Mouse (Mus musculus) hindbrain, postnatal 0 days (tissue): Measurements from ENCODE around the gene Adra2b. TPM values are rescaled to one million over a fixed set of nuclear protein-coding genes. Genes with fewer than 3 reads are reported as not detected.

ENCODE experiments used
- ATAC-seq: fragments of 200-750 bp; cut with Nextera tagmentation; 2 replicates; pipeline ENCODE4 v1.8.0; 2017; ENCODE audit warnings: mild to moderate bottlenecking, moderate TSS enrichment, moderate library complexity
- DNase-seq: peaks from one replicate; pipeline ENCODE4 v3.0.0-alpha.2; 2015; ENCODE audit warnings: low spot score
- H3K27ac ChIP-seq: fragments of 300-500 bp; sonication (generic); 2 replicates; pipeline ENCODE4 v1.5.1; 2014; ENCODE audit warnings: mild to moderate bottlenecking
- H3K27me3 ChIP-seq: fragments of 300-500 bp; sonication (generic); 2 replicates; pipeline ENCODE4 v1.6.1; 2014; ENCODE audit warnings: low read length, mixed read lengths; ENCODE audit not compliant: insufficient read depth
- H3K36me3 ChIP-seq: fragments of 300-500 bp; sonication (generic); 2 replicates; pipeline ENCODE4 v1.6.1; 2014; ENCODE audit warnings: low read length, mixed read lengths; ENCODE audit not compliant: insufficient read depth
- H3K4me1 ChIP-seq: fragments of 300-500 bp; sonication (generic); 2 replicates; pipeline ENCODE4 v1.6.1; 2014; ENCODE audit warnings: antibody characterized with exemption, low read length, mixed read lengths; ENCODE audit not compliant: insufficient read depth
- H3K4me2 ChIP-seq: fragments of 300-500 bp; sonication (generic); 2 replicates; pipeline ENCODE4 v1.6.1; 2014; ENCODE audit warnings: low read depth, mild to moderate bottlenecking, low read length, moderate library complexity, mixed read lengths
- H3K4me3 ChIP-seq: fragments of 300-500 bp; sonication (generic); 2 replicates; pipeline ENCODE4 v1.5.1; 2014; ENCODE audit warnings: low read length
- H3K9ac ChIP-seq: fragments of 300-500 bp; sonication (generic); replicated peaks from 2 replicates; pipeline ENCODE4 v1.6.1; 2014; ENCODE audit warnings: mild to moderate bottlenecking, low read length, moderate library complexity, mixed read lengths
- H3K9me3 ChIP-seq: fragments of 300-500 bp; sonication (generic); 2 replicates; pipeline ENCODE4 v1.6.1; 2016; ENCODE audit warnings: low read length, mixed read lengths
- CTCF ChIP-seq: IDR thresholded peaks from 2 replicates; pipeline ENCODE4 v1.5.1; 2016; ENCODE audit warnings: antibody characterized with exemption, control low read depth, low read depth
- WGBS: fragments of 180-500 bp; shearing (Covaris S2); extraction: QIAGEN DNeasy Blood & Tissue Kit; methylation state at CpG from one replicate; pipeline ENCODE4 v1.1.7; 2014; 5-methylcytosine and 5-hydroxymethylcytosine counted together
- polyA plus RNA-seq: library from polyadenylated mRNA; unstranded; fragments of >200 nt; fragmentation: Nextera tagmentation; extraction: Ambion mirVana; gene quantifications from 2 replicates; pipeline ENCODE4 v1.2.1, GENCODE M21; 2015
- total RNA-seq: library from RNA; depleted of rRNA; stranded (reverse); fragments of >200 nt; gene quantifications from 2 replicates; pipeline ENCODE4 v1.2.3, GENCODE M21; 2014

Adra2b gene
- total and polyA plus RNA-seq, 2 experiments from 2014 or later: 0.89 to 0.99 TPM

GRCm38 (mm10) chr2:127363696-127364095 is 688 bp downstream of the Adra2b start:
- Histone ChIP-seq H3K9ac (0 out of 2 replicates have a peak overlapping the region, but pooled peaks have one; percentile 4), H3K4me1 (0 out of 2 replicates have a peak, but pooled peaks cover 7% of the 10 kb centered on the region), H3K36me3 (no peaks in the 10 kb centered on the region), H3K27me3 (peaks cover 54% of the 10 kb centered on the region), H3K27ac (no peak overlapping the region), H3K4me3 (peak overlapping the region; percentile 39), H3K9me3 (no peaks in the 10 kb centered on the region), H3K4me2 (peak overlapping the region; percentile 67)
- TF ChIP-seq CTCF: no peak
- ATAC-seq: 0 out of 2 replicates have a peak, but pooled peaks have one; percentile 11
- no peak for DNase-seq
- 5% methylated on average over 20 of the region's 20 CpGs for WGBS

- no peak overlapping the region for H3K9ac ChIP-seq
- no peak overlapping the region for H3K27ac ChIP-seq
- no peak for TF ChIP-seq CTCF
- no peaks in the 10 kb centered on the region for H3K9me3 ChIP-seq
- no peak for ATAC-seq
- H3K4me3 ChIP-seq: no peak overlapping the region
- 0 out of 2 replicates have a peak, but pooled peaks cover 7% of the 10 kb centered on the region for H3K4me1 ChIP-seq
- 26% methylated on average over 8 of the region's 8 CpGs for WGBS
- H3K4me2 ChIP-seq: peak overlapping the region; percentile 67; the same call in 1 of the 2 replicates
- DNase-seq: no peak
- H3K36me3 ChIP-seq: no peaks in the 10 kb centered on the region
- H3K27me3 ChIP-seq: peaks cover 54% of the 10 kb centered on the region
Observed at GRCm38 (mm10) chr2:127364452-127364851, 1.4 kb downstream of the Adra2b start.

- DNase-seq (no peak), ATAC-seq (no peak)
- no peaks in the 10 kb centered on the region for H3K36me3 ChIP-seq
- no peaks in the 10 kb centered on the region for H3K9me3 ChIP-seq
- H3K9ac ChIP-seq: no peak overlapping the region
- no peak for TF ChIP-seq CTCF
- 0 out of 2 replicates have a peak, but pooled peaks cover 7% of the 10 kb centered on the region for H3K4me1 ChIP-seq
- H3K4me3 ChIP-seq: no peak overlapping the region
- H3K27me3 ChIP-seq: peaks cover 39% of the 10 kb centered on the region
- H3K4me2 ChIP-seq: no peak overlapping the region
- no peak overlapping the region for H3K27ac ChIP-seq
- WGBS: 76% methylated on average over 10 of the region's 10 CpGs
Observed at GRCm38 (mm10) chr2:127367126-127367820, 4.3 kb downstream of the Adra2b start.

GRCm38 (mm10) chr2:127369703-127370376 is 6.8 kb downstream of the Adra2b start:
- Histone ChIP-seq H3K27ac (no peak overlapping the region), H3K27me3 (peaks cover 17% of the 10 kb centered on the region), H3K4me2 (no peak overlapping the region), H3K9ac (no peak overlapping the region), H3K4me1 (no peaks in the 10 kb centered on the region), H3K4me3 (no peak overlapping the region), H3K9me3 (no peaks in the 10 kb centered on the region), H3K36me3 (no peaks in the 10 kb centered on the region)
- 65% methylated on average over 5 of the region's 5 CpGs for WGBS
- TF ChIP-seq CTCF: no peak
- no peak for DNase-seq
- ATAC-seq: no peak

GRCm38 (mm10) chr2:127370561-127371483 is 7.8 kb downstream of the Adra2b start:
- peaks cover 3% of the 10 kb centered on the region; the same call in 1 of the 2 replicates for H3K4me1 ChIP-seq
- H3K36me3 ChIP-seq: no peaks in the 10 kb centered on the region
- no peak overlapping the region for H3K4me3 ChIP-seq
- no peak for ATAC-seq
- no peak overlapping the region for H3K9ac ChIP-seq
- TF ChIP-seq CTCF: no peak
- H3K27ac ChIP-seq: no peak overlapping the region
- H3K27me3 ChIP-seq: peaks cover 8% of the 10 kb centered on the region; the same call in 1 of the 2 replicates
- WGBS: 42% methylated on average over 9 of the region's 9 CpGs
- no peak for DNase-seq
- H3K9me3 ChIP-seq: no peaks in the 10 kb centered on the region
- no peak overlapping the region for H3K4me2 ChIP-seq

- H3K4me3 ChIP-seq: no peak overlapping the region
- H3K9me3 ChIP-seq: no peaks in the 10 kb centered on the region
- no peak overlapping the region for H3K27ac ChIP-seq
- no peak overlapping the region for H3K9ac ChIP-seq
- H3K4me2 ChIP-seq: no peak overlapping the region
- H3K4me1 ChIP-seq: peaks cover 6% of the 10 kb centered on the region; the same call in 1 of the 2 replicates
- H3K27me3 ChIP-seq: 0 out of 2 replicates have a peak, but pooled peaks cover 2% of the 10 kb centered on the region
- WGBS: 82% methylated on average over 1 of the region's 1 CpGs
- TF ChIP-seq CTCF: no peak
- H3K36me3 ChIP-seq: no peaks in the 10 kb centered on the region
- DNase-seq (no peak), ATAC-seq (no peak)
Observed at GRCm38 (mm10) chr2:127371484-127371861, 8.5 kb downstream of the Adra2b start.
